Mouse (Mus musculus) cerebellum, adult 11-12 months (tissue): ENCODE measurements at regions not wholly inside any gene's neighbourhood (a gene's known extent, or its start where the extent isn't known, plus 50 kb on each side); places are given as distances from the start of the nearest gene placed in this dataset.
A peak's percentile ranks its signal among the peaks of the same experiment; 100 is the strongest.
"Not testable (repeated sequence)": the region's sequence is repeated elsewhere in the genome, so short reads cannot be mapped to it uniquely, and the experiment has no call there.

Source experiments
- DNase-seq: peaks from one replicate; pipeline ENCODE4 v3.0.0; 2022

- DNase-seq = not testable (repeated sequence)
Measured at GRCm38 (mm10) chr12:82056782-82057611, 112.1 kb upstream of the Sipa1l1 start.

GRCm38 (mm10) chr12:82064986-82065385 is 104.1 kb upstream of the Sipa1l1 start:
- DNase-seq = no peak

- DNase-seq = no peak
Measured at GRCm38 (mm10) chr12:82066860-82067259, 102.3 kb upstream of the Sipa1l1 start.

GRCm38 (mm10) chr12:82069621-82070020 is 99.5 kb upstream of the Sipa1l1 start:
- DNase-seq = no peak

- peak; percentile 35 for DNase-seq
Measured at GRCm38 (mm10) chr12:82072810-82073465, 96.2 kb upstream of the Sipa1l1 start.

- DNase-seq = no peak
Measured at GRCm38 (mm10) chr12:82075479-82076221, 93.5 kb upstream of the Sipa1l1 start.

- no peak for DNase-seq
Measured at GRCm38 (mm10) chr12:82076766-82077165, 92.4 kb upstream of the Sipa1l1 start.

- no peak for DNase-seq
Measured at GRCm38 (mm10) chr12:82077945-82078344, 91.2 kb upstream of the Sipa1l1 start.

- no peak for DNase-seq
Measured at GRCm38 (mm10) chr12:82078740-82079139, 90.4 kb upstream of the Sipa1l1 start.

GRCm38 (mm10) chr12:82080196-82080880 is 88.8 kb upstream of the Sipa1l1 start:
- no peak for DNase-seq

GRCm38 (mm10) chr12:82082596-82082995 is 86.5 kb upstream of the Sipa1l1 start:
- not testable (repeated sequence) for DNase-seq

GRCm38 (mm10) chr12:82085771-82086400 is 83.2 kb upstream of the Sipa1l1 start:
- no peak for DNase-seq

- no peak for DNase-seq
Measured at GRCm38 (mm10) chr12:82086441-82086840, 82.7 kb upstream of the Sipa1l1 start.

GRCm38 (mm10) chr12:82089288-82089687 is 79.8 kb upstream of the Sipa1l1 start:
- DNase-seq = no peak

- no peak for DNase-seq
Measured at GRCm38 (mm10) chr12:82093317-82093716, 75.8 kb upstream of the Sipa1l1 start.

- DNase-seq = no peak
Measured at GRCm38 (mm10) chr12:82095396-82095795, 73.7 kb upstream of the Sipa1l1 start.

- DNase-seq = no peak
Measured at GRCm38 (mm10) chr12:82097126-82097525, 72.0 kb upstream of the Sipa1l1 start.

- DNase-seq = no peak
Measured at GRCm38 (mm10) chr12:82097620-82098019, 71.5 kb upstream of the Sipa1l1 start.

- peak; percentile 73 for DNase-seq
Measured at GRCm38 (mm10) chr12:82104211-82104610, 64.9 kb upstream of the Sipa1l1 start.

- DNase-seq = peak; percentile 28
Measured at GRCm38 (mm10) chr12:82105184-82106031, 63.7 kb upstream of the Sipa1l1 start.

GRCm38 (mm10) chr12:82115766-82116165 is 53.4 kb upstream of the Sipa1l1 start:
- DNase-seq = no peak
